Mouse (Mus musculus) hindbrain, embryonic 11.5 days (tissue): ENCODE measurements around the gene Npas3. TPM values are rescaled to one million over a fixed set of nuclear protein-coding genes. Genes with fewer than 3 reads are reported as not detected.
A peak's percentile ranks its signal among the peaks of the same experiment; 100 is the strongest.

Source experiments
- ATAC-seq: fragments of 200-750 bp; cut with Nextera tagmentation; 2 replicates; pipeline ENCODE4 v1.8.0; 2017; ENCODE audit warnings: mild to moderate bottlenecking, moderate TSS enrichment, moderate library complexity; ENCODE audit not compliant: low FRiP score
- DNase-seq: peaks from one replicate; pipeline ENCODE4 v3.0.0-alpha.2; 2015; ENCODE audit warnings: low spot score
- H3K27ac ChIP-seq: fragments of 300-500 bp; sonication (generic); 2 replicates; pipeline ENCODE4 v1.5.1; 2014; ENCODE audit warnings: mild to moderate bottlenecking, low read depth, low read length
- H3K27me3 ChIP-seq: fragments of 300-500 bp; sonication (generic); 2 replicates; pipeline ENCODE4 v1.6.1; 2014; ENCODE audit warnings: mild to moderate bottlenecking, low read length, moderate library complexity, mixed read lengths; ENCODE audit not compliant: control insufficient read depth, insufficient read depth
- H3K36me3 ChIP-seq: fragments of 300-500 bp; sonication (generic); 2 replicates; pipeline ENCODE4 v1.6.1; 2014; ENCODE audit warnings: mild to moderate bottlenecking, low read length, moderate library complexity, mixed read lengths; ENCODE audit not compliant: control insufficient read depth, insufficient read depth
- H3K4me1 ChIP-seq: fragments of 300-500 bp; sonication (generic); replicated peaks from 2 replicates; pipeline ENCODE4 v1.6.1; 2014; ENCODE audit warnings: low read length, mixed read lengths; ENCODE audit not compliant: control insufficient read depth, insufficient read depth
- H3K4me2 ChIP-seq: fragments of 300-500 bp; sonication (generic); replicated peaks from 2 replicates; pipeline ENCODE4 v1.6.1; 2014; ENCODE audit warnings: mild to moderate bottlenecking, low read depth, low read length
- H3K4me3 ChIP-seq: fragments of 300-500 bp; sonication (generic); 2 replicates; pipeline ENCODE4 v1.5.1; 2014; ENCODE audit warnings: low read depth, low read length
- H3K9ac ChIP-seq: fragments of 300-500 bp; sonication (generic); 2 replicates; pipeline ENCODE4 v1.6.1; 2014; ENCODE audit warnings: low read depth, low read length
- H3K9me3 ChIP-seq: fragments of 300-500 bp; sonication (generic); 2 replicates; pipeline ENCODE4 v1.6.1; 2016; ENCODE audit warnings: low read length; ENCODE audit not compliant: control insufficient read depth
- WGBS: fragments of 180-500 bp; shearing (Covaris S2); extraction: QIAGEN DNeasy Blood & Tissue Kit; methylation state at CpG from one replicate; pipeline ENCODE4 v1.1.7; 2014; 5-methylcytosine and 5-hydroxymethylcytosine counted together
- polyA plus RNA-seq: library from polyadenylated mRNA; unstranded; fragments of >200 nt; fragmentation: Nextera tagmentation; extraction: Ambion mirVana; gene quantifications from 2 replicates; pipeline ENCODE4 v1.2.1, GENCODE M21; 2014

Npas3 gene
- polyA plus RNA-seq, 1 experiment from 2014 or later = 19.7 TPM

DNA sequence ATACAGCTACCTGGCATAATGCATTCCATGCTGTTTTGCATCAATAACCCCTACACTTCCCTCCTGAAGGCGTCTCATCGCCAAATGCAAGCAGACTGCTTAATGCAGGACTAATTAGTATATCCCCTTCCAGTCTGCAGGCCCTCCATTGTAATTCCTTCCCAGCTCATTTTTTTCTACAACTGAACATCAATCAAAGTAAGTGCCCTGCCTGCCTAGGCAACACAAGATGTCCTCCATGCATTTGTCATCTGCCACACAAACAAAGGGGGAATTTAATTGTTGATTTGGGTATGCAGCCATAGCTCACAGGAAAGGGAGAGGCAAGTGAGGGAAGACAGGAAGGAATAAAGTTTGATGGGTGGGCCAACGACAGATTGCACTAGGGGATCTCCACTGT lies 804.5 kb downstream of the Npas3 start:
- peak overlapping the region; percentile 58 for H3K27ac ChIP-seq
- H3K4me3 ChIP-seq = no peak overlapping the region
- peak; percentile 61; the same call in 1 of the 2 replicates for ATAC-seq

DNA sequence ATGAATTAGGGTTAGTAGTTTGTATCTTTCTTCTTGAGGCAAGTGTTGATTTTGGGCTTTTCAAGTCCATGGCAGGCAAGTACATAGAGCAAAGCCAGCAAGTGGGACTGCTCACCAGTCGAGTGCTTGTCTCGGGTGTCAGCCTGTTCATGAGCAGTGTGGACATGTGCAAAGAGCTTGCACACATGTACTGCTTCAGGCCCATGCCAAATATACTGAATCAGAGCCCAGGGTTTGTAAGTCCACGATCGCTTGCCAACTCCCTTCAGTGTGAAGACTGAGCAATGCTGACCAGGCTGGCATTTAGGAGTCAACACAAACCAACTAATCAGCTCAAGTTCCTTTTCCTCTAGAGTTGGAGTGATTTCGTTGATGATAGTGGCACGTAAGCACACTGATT lies 805.1 kb downstream of the Npas3 start:
- H3K27ac ChIP-seq = peak overlapping the region; percentile 58
- no peak overlapping the region for H3K4me3 ChIP-seq
- H3K4me1 ChIP-seq = peaks cover 4% of the 10 kb centered on the region; the same call in 1 of the 2 replicates
- no peaks in the 10 kb centered on the region for H3K9me3 ChIP-seq
- no peaks in the 10 kb centered on the region for H3K27me3 ChIP-seq
- H3K4me2 ChIP-seq = no peak overlapping the region
- no peak overlapping the region for H3K9ac ChIP-seq
- ATAC-seq (0 out of 2 replicates have a peak, but pooled peaks have one; percentile 4), DNase-seq (peak; percentile 29)
- H3K36me3 ChIP-seq = no peaks in the 10 kb centered on the region
- WGBS = 88% methylated on average over 6 of the region's 6 CpGs

More for the DNA sequence above, 804.5 kb downstream of the Npas3 start:
- Histone ChIP-seq H3K4me2 (no peak overlapping the region), H3K4me1 (peaks cover 4% of the 10 kb centered on the region; the same call in 1 of the 2 replicates), H3K36me3 (no peaks in the 10 kb centered on the region), H3K27me3 (no peaks in the 10 kb centered on the region), H3K9me3 (no peaks in the 10 kb centered on the region), H3K9ac (no peak overlapping the region)
- 34% methylated on average over 3 of the region's 3 CpGs for WGBS
- peak; percentile 57 for DNase-seq

DNA sequence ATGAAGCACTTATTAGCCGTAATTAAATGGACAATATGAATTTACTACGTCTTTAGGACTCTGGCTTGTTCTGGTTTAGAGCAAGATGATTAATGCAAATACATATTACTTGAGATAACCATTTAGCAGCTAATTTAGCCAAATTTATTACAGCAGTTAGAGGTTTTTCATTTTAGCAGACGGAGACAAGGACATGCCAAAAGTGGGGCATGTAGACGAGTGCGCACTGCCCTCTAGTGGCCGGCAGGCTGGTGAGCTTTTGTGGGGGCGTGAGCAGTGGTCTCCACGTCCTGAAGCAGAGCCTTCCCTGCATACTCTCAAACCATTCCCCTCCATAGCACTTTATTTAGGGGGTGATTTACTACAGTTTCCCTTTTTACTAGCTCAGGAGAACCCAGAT lies 812.3 kb downstream of the Npas3 start:
- DNase-seq (peak; percentile 88), ATAC-seq (peak; percentile 63; the same call in 1 of the 2 replicates)
- Histone ChIP-seq H3K4me1 (no peaks in the 10 kb centered on the region), H3K9ac (no peak overlapping the region), H3K27me3 (no peaks in the 10 kb centered on the region), H3K9me3 (no peaks in the 10 kb centered on the region), H3K27ac (no peak overlapping the region), H3K4me3 (no peak overlapping the region), H3K4me2 (no peak overlapping the region), H3K36me3 (no peaks in the 10 kb centered on the region)
- WGBS = 18% methylated on average over 8 of the region's 8 CpGs

DNA sequence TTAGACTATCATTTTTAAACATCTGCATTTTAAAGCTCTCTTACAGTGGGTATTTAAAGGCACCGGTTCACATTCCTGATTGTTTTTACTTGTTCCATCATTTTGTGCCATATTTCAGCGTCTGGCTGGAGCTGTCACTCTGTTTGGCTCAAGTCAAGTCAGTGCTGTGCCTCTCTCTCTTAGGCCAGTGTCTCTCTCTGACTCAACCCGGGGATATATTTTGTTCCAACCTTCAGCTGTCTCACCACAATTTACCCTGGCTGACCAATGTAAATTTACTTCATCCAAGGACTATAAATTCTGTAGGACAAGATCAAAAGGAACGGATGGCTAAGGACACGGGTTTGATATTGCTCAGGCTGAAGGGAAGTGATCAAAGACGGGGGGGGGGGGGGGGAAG lies 812.7 kb downstream of the Npas3 start:
- 69% methylated on average over 6 of the region's 6 CpGs for WGBS
- no peak overlapping the region for H3K27ac ChIP-seq
- H3K27me3 ChIP-seq = no peaks in the 10 kb centered on the region
- H3K36me3 ChIP-seq = no peaks in the 10 kb centered on the region
- H3K9me3 ChIP-seq = no peaks in the 10 kb centered on the region
- no peak overlapping the region for H3K4me3 ChIP-seq
- DNase-seq = no peak
- ATAC-seq = no peak
- H3K4me2 ChIP-seq = no peak overlapping the region
- H3K9ac ChIP-seq = no peak overlapping the region
- no peaks in the 10 kb centered on the region for H3K4me1 ChIP-seq

DNA sequence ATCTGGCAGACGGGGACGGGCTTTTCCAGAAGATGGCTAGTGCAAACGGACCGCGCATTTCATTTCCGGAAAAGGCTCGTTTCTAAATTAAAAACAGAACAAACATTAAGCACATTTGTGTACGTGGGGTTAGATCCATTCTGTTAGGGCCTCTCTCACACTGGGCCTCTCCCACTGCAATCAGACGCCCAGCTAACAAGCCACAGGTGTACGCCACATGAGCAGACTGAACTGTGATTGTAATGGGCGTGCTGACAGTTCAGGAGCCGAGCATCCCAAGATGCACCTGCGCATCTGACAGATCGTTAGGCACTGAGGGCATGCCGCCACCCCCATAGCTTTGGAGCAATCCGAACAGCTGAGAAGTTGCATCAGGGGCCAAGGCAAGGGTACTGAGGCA lies 816.5 kb downstream of the Npas3 start:
- Histone ChIP-seq H3K4me1 (peaks cover 5% of the 10 kb centered on the region; the same call in 1 of the 2 replicates), H3K27ac (no peak overlapping the region), H3K4me2 (no peak overlapping the region), H3K27me3 (peaks cover 16% of the 10 kb centered on the region), H3K9ac (no peak overlapping the region), H3K9me3 (no peaks in the 10 kb centered on the region), H3K4me3 (no peak overlapping the region), H3K36me3 (no peaks in the 10 kb centered on the region)
- no peak for ATAC-seq
- 75% methylated on average over 16 of the region's 16 CpGs for WGBS
- no peak for DNase-seq

DNA sequence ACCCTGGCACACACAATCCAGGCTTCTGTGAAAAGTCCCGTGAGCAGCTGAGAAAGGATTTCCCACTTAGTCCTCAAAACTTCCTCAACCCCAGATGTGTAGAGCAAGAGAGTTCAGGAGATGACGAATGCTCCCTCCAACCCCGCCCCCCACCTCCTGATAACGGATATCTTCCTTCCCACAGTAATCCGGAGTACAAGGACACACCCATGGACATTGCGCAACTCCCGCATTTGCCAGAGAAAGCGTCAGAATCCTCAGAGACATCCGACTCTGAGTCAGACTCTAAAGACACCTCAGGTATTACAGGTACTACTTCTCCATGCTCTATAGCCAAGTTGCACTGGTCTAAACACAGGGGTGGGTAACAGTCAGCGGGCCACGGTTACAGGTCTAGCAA lies 817.1 kb downstream of the Npas3 start:
- ATAC-seq = no peak
- WGBS = 76% methylated on average over 11 of the region's 11 CpGs
- peaks cover 16% of the 10 kb centered on the region for H3K27me3 ChIP-seq

DNA sequence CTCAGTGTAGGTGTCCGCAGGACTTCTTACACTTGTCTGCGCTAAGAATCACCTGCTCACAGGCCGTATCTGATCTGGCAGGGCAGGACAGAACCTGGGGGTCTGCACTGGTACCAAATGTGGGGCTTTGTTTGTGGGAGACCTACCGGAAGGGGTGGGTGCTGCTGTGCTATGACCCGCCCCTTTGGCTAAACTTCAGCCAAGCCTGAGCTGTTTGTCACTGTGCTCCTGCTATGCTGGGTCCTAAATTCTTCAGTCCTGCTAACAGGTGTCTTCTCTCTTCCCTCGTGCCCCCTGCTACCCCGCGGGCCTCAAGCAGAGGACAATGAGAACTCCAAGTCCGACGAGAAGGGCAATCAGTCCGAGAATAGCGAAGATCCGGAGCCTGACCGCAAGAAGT lies 818.9 kb downstream of the Npas3 start:
- 37% methylated on average over 14 of the region's 14 CpGs for WGBS

More for the DNA sequence above, 817.1 kb downstream of the Npas3 start:
- Histone ChIP-seq H3K36me3 (no peaks in the 10 kb centered on the region), H3K4me1 (peaks cover 5% of the 10 kb centered on the region; the same call in 1 of the 2 replicates), H3K27ac (no peak overlapping the region), H3K9me3 (no peaks in the 10 kb centered on the region), H3K9ac (no peak overlapping the region), H3K4me2 (no peak overlapping the region), H3K4me3 (no peak overlapping the region)
- no peak for DNase-seq

DNA sequence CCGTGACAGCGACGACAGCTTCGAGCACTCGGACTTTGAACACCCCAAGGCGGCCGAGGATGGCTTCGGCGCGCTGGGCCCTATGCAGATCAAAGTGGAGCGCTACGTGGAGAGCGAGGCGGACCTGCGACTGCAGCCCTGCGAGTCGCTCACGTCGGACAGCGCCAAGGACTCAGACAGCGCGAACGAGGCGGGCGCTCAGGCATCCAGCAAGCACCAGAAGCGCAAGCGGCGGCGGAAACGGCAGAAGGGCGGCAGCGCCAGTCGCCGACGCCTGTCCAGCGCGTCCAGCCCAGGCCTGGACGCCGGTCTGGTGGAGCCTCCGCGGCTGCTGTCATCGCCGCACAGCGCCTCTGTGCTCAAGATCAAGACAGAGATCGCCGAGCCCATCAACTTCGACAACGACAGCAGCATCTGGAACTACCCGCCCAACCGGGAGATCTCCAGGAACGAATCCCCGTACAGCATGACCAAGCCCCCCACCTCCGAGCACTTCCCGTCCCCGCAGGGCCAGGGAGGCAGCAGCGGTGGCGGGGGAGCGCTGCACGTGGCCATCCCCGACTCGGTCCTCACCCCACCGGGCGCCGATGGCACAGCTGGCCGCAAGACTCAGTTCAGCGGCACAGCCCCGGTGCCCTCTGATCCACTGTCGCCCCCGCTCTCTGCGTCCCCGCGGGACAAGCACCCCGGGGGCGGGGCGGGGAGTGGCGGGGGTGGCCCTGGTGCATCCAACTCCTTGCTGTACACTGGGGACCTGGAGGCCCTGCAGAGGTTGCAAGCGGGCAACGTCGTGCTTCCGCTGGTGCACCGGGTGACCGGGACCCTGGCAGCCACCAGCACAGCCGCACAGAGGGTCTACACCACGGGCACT lies 819.6 kb downstream of the Npas3 start:
- H3K4me2 ChIP-seq = peak overlapping the region; percentile 55
- no peaks in the 10 kb centered on the region for H3K36me3 ChIP-seq
- WGBS = 6% methylated on average over 84 of the region's 84 CpGs
- no peaks in the 10 kb centered on the region for H3K9me3 ChIP-seq
- H3K27ac ChIP-seq = no peak overlapping the region
- ATAC-seq (peak; percentile 56), DNase-seq (peak; percentile 70)
- peaks cover 16% of the 10 kb centered on the region for H3K27me3 ChIP-seq
- H3K4me1 ChIP-seq = peaks cover 5% of the 10 kb centered on the region; the same call in 1 of the 2 replicates
- peak overlapping the region; percentile 32 for H3K4me3 ChIP-seq
- peak overlapping the region; percentile 32; the same call in 1 of the 2 replicates for H3K9ac ChIP-seq

More for the DNA sequence above, 818.9 kb downstream of the Npas3 start:
- H3K27me3 ChIP-seq = peaks cover 16% of the 10 kb centered on the region
- H3K9ac ChIP-seq = no peak overlapping the region
- peaks cover 5% of the 10 kb centered on the region; the same call in 1 of the 2 replicates for H3K4me1 ChIP-seq
- peak overlapping the region; percentile 55 for H3K4me2 ChIP-seq
- H3K27ac ChIP-seq = no peak overlapping the region
- no peaks in the 10 kb centered on the region for H3K36me3 ChIP-seq
- ATAC-seq = no peak
- peak overlapping the region; percentile 32; the same call in 1 of the 2 replicates for H3K4me3 ChIP-seq
- DNase-seq = no peak
- H3K9me3 ChIP-seq = no peaks in the 10 kb centered on the region
